35 mouse cellular contexts compared by ENCODE assay signal in the genomic region with DNA sequence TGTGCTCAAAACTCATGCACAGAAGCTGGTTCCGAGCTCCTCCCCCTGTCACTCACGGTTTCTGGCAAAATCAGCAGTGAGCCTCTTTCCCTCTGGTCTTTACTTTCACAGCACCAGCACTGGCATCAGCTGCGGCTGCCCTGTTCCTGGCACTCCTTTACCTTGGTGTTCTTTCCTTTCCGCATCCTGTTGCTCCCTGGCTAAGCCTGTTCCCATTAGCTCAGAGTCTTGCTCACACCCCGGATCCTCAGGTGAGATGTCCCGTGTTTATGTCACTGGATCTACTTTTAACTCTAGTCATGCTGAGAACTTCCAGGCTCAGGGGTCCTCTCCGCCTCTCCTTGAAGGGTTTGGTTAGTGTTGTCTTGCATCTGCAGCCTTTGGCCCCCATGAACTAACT. TPM values are rescaled to one million over a fixed set of nuclear protein-coding genes. Genes with fewer than 3 reads are reported as not detected.
"Had no signal": no experiment of that assay in that cellular context is flagged by ENCODE, and none has a peak within 500 bp of the region (broad histone marks: within the 10 kb centered on the region; RNA-seq: fewer than 3 reads in every experiment).

No protein-coding gene starts in this region.

- ATAC-seq: forebrain, postnatal 0 days; hindbrain, postnatal 0 days; intestine, embryonic 15.5 days had no signal

- H3K9ac ChIP-seq: forebrain, postnatal 0 days; heart, embryonic 12.5 days; hindbrain, embryonic 13.5 days; hindbrain, embryonic 15.5 days; intestine, embryonic 15.5 days; limb, embryonic 13.5 days; limb, embryonic 15.5 days; liver, embryonic 13.5 days had no signal

- DNase-seq: forebrain, postnatal 0 days; gastrocnemius, postnatal 14 days; gastrocnemius, postnatal 36 days; heart, adult 18-20 months; heart, postnatal 10 days; heart, postnatal 36 days; kidney, adult 11 months; kidney, adult 8-10 months; kidney, postnatal 10 days; kidney, postnatal 36 days; layer of hippocampus, adult 9-11 months; layer of hippocampus, postnatal 36 days; left cerebral cortex, postnatal 4 days; liver, embryonic 13.5 days had no signal

- H3K4me2 ChIP-seq: heart, embryonic 12.5 days; hindbrain, embryonic 13.5 days; hindbrain, embryonic 15.5 days; limb, embryonic 15.5 days; liver, embryonic 13.5 days had no signal

- H3K27me3 ChIP-seq: heart, embryonic 12.5 days; hindbrain, embryonic 13.5 days; hindbrain, embryonic 15.5 days; intestine, embryonic 15.5 days; limb, embryonic 13.5 days; limb, embryonic 15.5 days; liver, embryonic 13.5 days had no signal

- H3K4me3 ChIP-seq: heart, embryonic 12.5 days; hindbrain, embryonic 13.5 days; hindbrain, embryonic 15.5 days; intestine, embryonic 15.5 days; limb, embryonic 13.5 days; limb, embryonic 15.5 days; liver, embryonic 13.5 days had no signal

- H3K9me3 ChIP-seq: heart, embryonic 12.5 days; hindbrain, embryonic 13.5 days; hindbrain, embryonic 15.5 days; intestine, embryonic 15.5 days; limb, embryonic 13.5 days; limb, embryonic 15.5 days; liver, embryonic 13.5 days had no signal

- H3K27ac ChIP-seq: hindbrain, embryonic 13.5 days; hindbrain, embryonic 15.5 days; hindbrain, postnatal 0 days; intestine, embryonic 15.5 days; limb, embryonic 13.5 days; limb, embryonic 15.5 days; liver, embryonic 13.5 days had no signal

RNA-seq across cellular contexts. Expression of gene Aoc1, which starts 35.2 kb away (rescaled TPM):
- total RNA-seq: gastrocnemius, adult 18-20 months; gastrocnemius, adult 8-10 months; gastrocnemius, postnatal 14 days; gastrocnemius, postnatal 36 days; heart, adult 18-20 months; heart, adult 8-10 months; heart, postnatal 10 days; heart, postnatal 36 days; hematopoietic stem cell, adult 5-6 weeks; layer of hippocampus, adult 18-20 months; layer of hippocampus, adult 8-10 months; layer of hippocampus, postnatal 14 days; layer of hippocampus, postnatal 36 days; left cerebral cortex, adult 18-20 months; left cerebral cortex, adult 8-10 months; left cerebral cortex, postnatal 10 days; left cerebral cortex, postnatal 25 days; left cerebral cortex, postnatal 4 days had no signal
- polyA plus RNA-seq: forebrain, postnatal 0 days; heart, embryonic 12.5 days; heart, embryonic 14.5 days; hindbrain, embryonic 11.5 days; hindbrain, embryonic 13.5 days; hindbrain, embryonic 15.5 days; limb, embryonic 11.5 days; limb, embryonic 13.5 days; limb, embryonic 15.5 days; liver, embryonic 13.5 days had no signal
